ENCODE assay signal across 8 mouse cellular contexts in the genomic region with DNA sequence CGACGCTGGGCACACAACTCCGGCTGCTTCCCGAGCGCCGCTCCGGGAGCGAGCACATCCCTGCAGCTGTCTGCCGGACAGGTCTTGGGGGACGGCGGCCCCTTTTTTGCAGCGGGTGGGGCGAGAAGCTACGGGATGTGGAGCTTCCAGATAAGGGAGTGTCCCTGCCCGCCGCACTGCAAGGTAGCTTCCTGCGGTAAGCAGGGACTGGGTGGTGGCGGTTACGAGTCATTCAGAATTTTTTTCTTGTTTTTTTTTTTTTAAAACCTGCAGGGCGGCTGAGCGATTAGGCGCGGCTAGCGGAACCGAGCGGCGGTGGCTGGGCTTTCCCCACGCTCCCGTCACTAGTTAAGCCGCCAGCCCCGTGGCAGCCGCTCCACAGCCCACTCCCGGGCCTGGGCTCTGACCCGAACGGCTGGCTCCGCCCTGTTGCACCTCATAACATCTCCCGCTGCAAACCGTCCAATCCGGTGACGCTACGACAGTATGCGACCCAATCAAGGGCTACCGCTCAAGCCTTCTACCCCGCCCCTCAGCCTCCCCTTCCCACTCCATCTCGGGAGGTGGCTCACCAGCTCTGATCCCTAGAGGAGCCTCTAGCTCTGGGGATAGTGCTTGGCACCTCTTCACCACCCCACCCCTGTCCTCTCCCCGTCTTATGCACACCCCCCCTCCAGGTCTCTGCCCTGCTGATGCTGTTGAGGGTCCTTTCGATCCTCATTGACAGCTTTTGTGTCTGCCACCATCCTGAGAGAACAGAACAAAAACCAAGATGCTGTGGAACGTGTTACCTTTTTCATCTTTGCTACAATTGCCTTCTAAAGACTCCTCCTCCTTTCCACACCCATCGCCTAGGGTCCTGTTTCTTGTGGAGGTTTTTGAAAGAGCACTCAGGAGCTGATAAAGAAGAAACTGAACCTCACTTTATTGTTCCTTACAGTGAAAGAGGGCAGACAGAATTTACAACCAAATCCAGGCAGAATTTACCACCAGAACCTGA. TPM values are rescaled to one million over a fixed set of nuclear protein-coding genes. Genes with fewer than 3 reads are reported as not detected.
A peak's percentile ranks its signal among the peaks of the same experiment; 100 is the strongest.
DNase-seq lines count a peak whose midpoint lies in the region; ATAC-seq lines count a peak whose summit lies in the region.

No protein-coding gene starts in this region.

- DNase-seq in adipocyte (ENCODE audit: low spot score), result peak; percentile 90
- DNase-seq in embryo, embryonic 10 days (ENCODE audit: low spot score), result peak; percentile 98
- peak; percentile 89 for DNase-seq in gastrocnemius, postnatal 10 days
- peak; percentile 95 for DNase-seq in induced T-regulatory cell, adult 2 months (ENCODE audit: low read depth)
- peak; percentile 92 to 97 for DNase-seq in left cerebral cortex, adult 9 months (ENCODE audit: low spot score in 2 of 2)
- DNase-seq in right cerebral cortex, postnatal 14 days, result peak; percentile 93
- peak; percentile 88 to 94 for DNase-seq in urinary bladder, postnatal 36 days (ENCODE audit: low spot score in 2 of 2)

- ATAC-seq in megakaryocyte progenitor cell, adult 5-6 weeks (replicated peaks; ENCODE audit: poor library complexity), result peak; percentile 79

RNA-seq across cellular contexts. Expression of gene Arhgap21, which starts 0.8 kb away (rescaled TPM):
- 10 to 100 TPM; 35.9 to 56.3 TPM for total RNA-seq in gastrocnemius, postnatal 10 days (2021)
- total RNA-seq in megakaryocyte progenitor cell, adult 5-6 weeks (2015), result 34.4 and 37.6 TPM in 2 replicates
- 15.3 and 28.7 TPM in 2 replicates for total RNA-seq in megakaryocyte progenitor cell, adult 5-6 weeks (2017)

Comparison
In these comparisons a context has a peak if more than half of its experiments do, and no peak if none do; other contexts are left out.
1. Peak in every context shown above with its lines: DNase-seq and ATAC-seq.